Mouse (Mus musculus) hindbrain, embryonic 13.5 days (tissue): ENCODE measurements around the gene Tns3. TPM values are rescaled to one million over a fixed set of nuclear protein-coding genes. Genes with fewer than 3 reads are reported as not detected.

ENCODE experiments used
- ATAC-seq: fragments of 200-750 bp; cut with Nextera tagmentation; 2 replicates; pipeline ENCODE4 v1.8.0; 2017; ENCODE audit warnings: moderate TSS enrichment; ENCODE audit not compliant: low FRiP score
- H3K27ac ChIP-seq: fragments of 300-500 bp; sonication (generic); 2 replicates; pipeline ENCODE4 v1.5.1; 2015; ENCODE audit warnings: inconsistent platforms, mild to moderate bottlenecking, moderate library complexity
- H3K27me3 ChIP-seq: fragments of 300-500 bp; sonication (generic); 2 replicates; pipeline ENCODE4 v1.6.1; 2015; ENCODE audit warnings: mild to moderate bottlenecking, inconsistent platforms
- H3K36me3 ChIP-seq: fragments of 300-500 bp; sonication (generic); 2 replicates; pipeline ENCODE4 v1.6.1; 2015; ENCODE audit warnings: mild to moderate bottlenecking, inconsistent platforms
- H3K4me1 ChIP-seq: fragments of 300-500 bp; sonication (generic); replicated peaks from 2 replicates; pipeline ENCODE4 v1.6.1; 2015; ENCODE audit warnings: inconsistent platforms
- H3K4me2 ChIP-seq: fragments of 300-500 bp; sonication (generic); 2 replicates; pipeline ENCODE4 v1.6.1; 2015; ENCODE audit warnings: inconsistent platforms, mild to moderate bottlenecking, moderate library complexity
- H3K4me3 ChIP-seq: fragments of 300-500 bp; sonication (generic); 2 replicates; pipeline ENCODE4 v1.5.1; 2015; ENCODE audit warnings: mild to moderate bottlenecking, inconsistent platforms
- H3K9ac ChIP-seq: fragments of 300-500 bp; sonication (generic); 2 replicates; pipeline ENCODE4 v1.6.1; 2015; ENCODE audit warnings: mild to moderate bottlenecking, inconsistent platforms
- H3K9me3 ChIP-seq: fragments of 300-500 bp; sonication (generic); 2 replicates; pipeline ENCODE4 v1.6.1; 2016; ENCODE audit warnings: inconsistent platforms
- WGBS: fragments of 180-500 bp; shearing (Covaris S2); methylation state at CpG from one replicate; pipeline ENCODE4 v1.1.7; 2015; 5-methylcytosine and 5-hydroxymethylcytosine counted together
- polyA plus RNA-seq: library from polyadenylated mRNA; unstranded; fragments of >200 nt; fragmentation: Nextera tagmentation; extraction: Ambion mirVana; gene quantifications from 2 replicates; pipeline ENCODE4 v1.2.1, GENCODE M21; 2015

The Tns3 gene
- polyA plus RNA-seq, 1 experiment from 2014 or later: 5.3 TPM

DNA sequence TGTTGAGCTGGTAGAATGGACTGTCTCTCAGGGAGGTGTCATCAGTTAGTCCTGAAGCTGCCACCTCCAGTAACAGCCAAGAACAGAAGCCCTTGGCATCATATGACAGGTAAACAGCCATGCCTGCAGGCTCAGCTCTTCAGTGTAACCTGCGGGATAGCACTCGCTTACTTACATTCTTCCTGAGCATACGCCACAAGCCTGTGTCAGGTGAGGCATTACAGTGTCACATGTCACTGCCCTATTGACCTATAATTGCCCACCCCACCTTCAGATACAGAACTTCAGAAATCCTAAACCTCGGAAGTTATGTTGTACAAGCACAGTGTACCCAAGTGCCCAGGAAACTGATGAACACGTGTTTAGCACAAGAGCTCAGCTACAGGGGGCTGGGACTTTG is 68.7 kb downstream of the Tns3 start:
- no peak for ATAC-seq
- Histone ChIP-seq H3K27me3 (0 out of 2 replicates have a peak, but pooled peaks cover 3% of the 10 kb centered on the region), H3K9ac (no peak overlapping the region), H3K9me3 (no peaks in the 10 kb centered on the region), H3K36me3 (no peaks in the 10 kb centered on the region), H3K4me3 (no peak overlapping the region), H3K4me2 (no peak overlapping the region), H3K27ac (no peak overlapping the region), H3K4me1 (peaks cover 4% of the 10 kb centered on the region; the same call in 1 of the 2 replicates)
- WGBS: 94% methylated on average over 5 of the region's 5 CpGs

DNA sequence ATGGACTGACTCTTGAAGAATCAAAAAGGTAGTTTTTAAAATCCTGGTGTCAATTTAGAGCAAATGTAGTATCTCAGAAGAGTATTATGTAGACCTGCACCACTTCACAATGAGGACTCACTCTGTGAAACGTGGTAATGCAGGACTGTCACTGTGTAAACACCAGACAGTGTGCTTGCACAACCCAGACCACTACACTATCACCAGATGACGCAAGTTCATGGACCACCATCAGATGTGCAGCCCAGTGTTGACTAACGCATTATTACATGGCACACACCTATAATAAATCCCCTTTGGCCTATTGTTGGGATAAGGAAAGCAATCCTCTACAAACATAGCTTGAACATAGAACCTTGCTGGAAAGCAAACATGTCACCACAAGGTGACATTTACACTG is 71.2 kb downstream of the Tns3 start:
- H3K9me3 ChIP-seq: no peaks in the 10 kb centered on the region
- 93% methylated on average over 3 of the region's 3 CpGs for WGBS
- ATAC-seq: no peak
- H3K4me2 ChIP-seq: no peak overlapping the region
- H3K27me3 ChIP-seq: no peaks in the 10 kb centered on the region
- H3K4me1 ChIP-seq: no peaks in the 10 kb centered on the region
- no peaks in the 10 kb centered on the region for H3K36me3 ChIP-seq
- H3K4me3 ChIP-seq: no peak overlapping the region
- H3K27ac ChIP-seq: no peak overlapping the region
- H3K9ac ChIP-seq: no peak overlapping the region

DNA sequence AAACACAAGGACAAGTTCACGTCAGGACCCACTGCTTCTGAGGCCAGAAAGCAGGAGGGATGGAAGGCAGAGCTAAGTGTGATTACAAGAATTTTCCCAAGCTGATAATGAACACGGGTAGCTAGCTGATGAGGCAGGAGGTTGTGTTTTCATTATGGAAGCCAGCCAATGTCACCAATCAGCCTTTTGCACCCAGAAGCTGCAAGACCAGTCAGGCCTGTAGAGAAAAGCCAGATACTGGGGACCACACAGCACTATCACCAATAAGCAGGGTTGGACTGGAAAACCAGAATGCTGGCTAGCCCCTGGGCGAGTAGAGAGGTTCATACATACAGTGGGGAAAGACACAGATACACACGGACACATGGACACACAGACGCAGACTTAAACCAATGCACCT is 73.1 kb downstream of the Tns3 start:
- Histone ChIP-seq H3K4me2 (no peak overlapping the region), H3K4me3 (no peak overlapping the region), H3K9me3 (no peaks in the 10 kb centered on the region), H3K27me3 (no peaks in the 10 kb centered on the region), H3K27ac (no peak overlapping the region), H3K4me1 (0 out of 2 replicates have a peak, but pooled peaks cover 2% of the 10 kb centered on the region), H3K36me3 (no peaks in the 10 kb centered on the region), H3K9ac (no peak overlapping the region)
- WGBS: 92% methylated on average over 5 of the region's 5 CpGs
- no peak for ATAC-seq

- Histone ChIP-seq H3K27me3 (no peaks in the 10 kb centered on the region), H3K4me2 (no peak overlapping the region), H3K36me3 (no peaks in the 10 kb centered on the region), H3K9me3 (no peaks in the 10 kb centered on the region), H3K4me1 (peaks cover 10% of the 10 kb centered on the region), H3K27ac (no peak overlapping the region), H3K9ac (no peak overlapping the region), H3K4me3 (no peak overlapping the region)
- no peak for ATAC-seq
- 73% methylated on average over 9 of the region's 9 CpGs for whole genome bisulfite sequencing
These were observed 75.0 kb downstream of the Tns3 start for GRCm38 (mm10) chr11:8589226-8589905.

GRCm38 (mm10) chr11:8587941-8588340 is 76.4 kb downstream of the Tns3 start:
- no peak overlapping the region for H3K4me3 ChIP-seq
- ATAC-seq: no peak
- no peak overlapping the region for H3K9ac ChIP-seq
- no peaks in the 10 kb centered on the region for H3K36me3 ChIP-seq
- H3K27ac ChIP-seq: no peak overlapping the region
- H3K4me1 ChIP-seq: peaks cover 10% of the 10 kb centered on the region
- H3K9me3 ChIP-seq: no peaks in the 10 kb centered on the region
- H3K4me2 ChIP-seq: no peak overlapping the region
- 87% methylated on average over 3 of the region's 3 CpGs for WGBS
- H3K27me3 ChIP-seq: no peaks in the 10 kb centered on the region

DNA sequence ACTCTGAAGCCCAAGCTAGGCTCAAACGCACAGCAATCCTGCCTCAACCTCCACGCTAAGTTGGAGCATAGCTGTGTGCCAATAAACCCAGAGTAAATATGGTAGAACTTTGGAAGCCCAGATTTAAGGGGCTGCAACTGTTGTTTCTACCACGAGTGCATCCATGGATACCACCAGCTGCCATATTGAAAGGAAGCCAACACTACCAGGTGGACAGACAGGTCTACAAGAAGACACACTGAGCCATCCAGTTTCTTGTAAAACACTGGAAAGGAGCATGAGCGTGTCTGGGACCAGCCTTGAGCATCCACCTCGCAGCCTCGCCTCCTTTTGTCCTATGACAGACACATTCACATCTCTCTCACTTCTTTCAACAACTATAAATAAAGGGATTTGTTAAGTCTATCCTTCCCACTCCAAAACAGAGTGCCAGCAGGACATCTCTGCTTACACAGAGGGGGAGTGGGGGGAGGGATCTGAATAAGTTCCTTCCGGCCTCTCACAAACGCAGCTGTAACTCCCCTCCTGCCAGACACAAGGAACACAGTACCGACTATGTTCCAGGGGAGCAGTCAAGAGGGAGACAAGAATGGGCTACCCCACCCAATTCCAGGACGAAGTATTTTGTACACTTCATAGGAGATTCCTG is 77.2 kb downstream of the Tns3 start:
- H3K4me3 ChIP-seq: no peak overlapping the region
- H3K9me3 ChIP-seq: no peaks in the 10 kb centered on the region
- H3K27ac ChIP-seq: no peak overlapping the region
- H3K27me3 ChIP-seq: no peaks in the 10 kb centered on the region
- 0 out of 2 replicates have a peak, but pooled peaks have one; percentile 10 for ATAC-seq
- H3K4me2 ChIP-seq: no peak overlapping the region
- no peaks in the 10 kb centered on the region for H3K36me3 ChIP-seq
- H3K4me1 ChIP-seq: peaks cover 10% of the 10 kb centered on the region
- 51% methylated on average over 10 of the region's 10 CpGs for WGBS
- no peak overlapping the region for H3K9ac ChIP-seq

GRCm38 (mm10) chr11:8586374-8586773 is 78.0 kb downstream of the Tns3 start:
- no peaks in the 10 kb centered on the region for H3K9me3 ChIP-seq
- WGBS: 83% methylated on average over 2 of the region's 2 CpGs
- H3K9ac ChIP-seq: no peak overlapping the region
- no peak for ATAC-seq
- peaks cover 10% of the 10 kb centered on the region for H3K4me1 ChIP-seq
- H3K36me3 ChIP-seq: no peaks in the 10 kb centered on the region
- no peak overlapping the region for H3K27ac ChIP-seq
- no peaks in the 10 kb centered on the region for H3K27me3 ChIP-seq
- H3K4me2 ChIP-seq: no peak overlapping the region
- no peak overlapping the region for H3K4me3 ChIP-seq

GRCm38 (mm10) chr11:8585686-8586085 is 78.6 kb downstream of the Tns3 start:
- Histone ChIP-seq H3K27ac (no peak overlapping the region), H3K36me3 (no peaks in the 10 kb centered on the region), H3K27me3 (no peaks in the 10 kb centered on the region), H3K4me3 (no peak overlapping the region), H3K9me3 (no peaks in the 10 kb centered on the region), H3K9ac (no peak overlapping the region), H3K4me2 (no peak overlapping the region), H3K4me1 (peaks cover 10% of the 10 kb centered on the region)
- ATAC-seq: no peak
- 81% methylated on average over 3 of the region's 3 CpGs for WGBS

- Histone ChIP-seq H3K9ac (no peak overlapping the region), H3K27ac (no peak overlapping the region), H3K4me3 (no peak overlapping the region), H3K36me3 (no peaks in the 10 kb centered on the region), H3K4me1 (peaks cover 10% of the 10 kb centered on the region), H3K27me3 (no peaks in the 10 kb centered on the region), H3K4me2 (no peak overlapping the region), H3K9me3 (no peaks in the 10 kb centered on the region)
- 39% methylated on average over 1 of the region's 1 CpGs for WGBS
- ATAC-seq: no peak
These were observed 79.4 kb downstream of the Tns3 start for GRCm38 (mm10) chr11:8584925-8585324.

DNA sequence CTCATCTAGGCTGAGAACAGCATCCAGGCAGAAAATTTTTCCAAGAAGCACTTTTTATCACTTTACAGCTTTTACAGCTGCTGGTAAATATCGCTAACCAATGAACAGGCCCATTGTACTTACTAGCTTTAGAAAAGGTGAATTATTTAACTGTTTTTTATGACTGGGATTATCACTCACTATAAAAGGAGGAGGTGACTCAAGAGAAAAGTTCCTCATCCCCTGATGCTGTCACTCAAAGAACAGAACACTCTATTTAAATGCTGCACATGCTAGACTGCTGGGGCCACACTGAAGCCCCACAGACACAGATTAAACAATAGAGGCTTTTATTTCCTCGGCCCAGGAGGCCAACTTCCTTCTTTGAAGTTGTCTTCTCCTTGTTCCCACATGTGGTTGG is 80.0 kb downstream of the Tns3 start:
- ATAC-seq: no peak
- no peak overlapping the region for H3K4me2 ChIP-seq
- H3K27ac ChIP-seq: no peak overlapping the region
- 67% methylated on average over 2 of the region's 2 CpGs for WGBS
- H3K27me3 ChIP-seq: no peaks in the 10 kb centered on the region
- peaks cover 10% of the 10 kb centered on the region for H3K4me1 ChIP-seq
- H3K9me3 ChIP-seq: no peaks in the 10 kb centered on the region
- no peaks in the 10 kb centered on the region for H3K36me3 ChIP-seq
- H3K9ac ChIP-seq: no peak overlapping the region
- no peak overlapping the region for H3K4me3 ChIP-seq

DNA sequence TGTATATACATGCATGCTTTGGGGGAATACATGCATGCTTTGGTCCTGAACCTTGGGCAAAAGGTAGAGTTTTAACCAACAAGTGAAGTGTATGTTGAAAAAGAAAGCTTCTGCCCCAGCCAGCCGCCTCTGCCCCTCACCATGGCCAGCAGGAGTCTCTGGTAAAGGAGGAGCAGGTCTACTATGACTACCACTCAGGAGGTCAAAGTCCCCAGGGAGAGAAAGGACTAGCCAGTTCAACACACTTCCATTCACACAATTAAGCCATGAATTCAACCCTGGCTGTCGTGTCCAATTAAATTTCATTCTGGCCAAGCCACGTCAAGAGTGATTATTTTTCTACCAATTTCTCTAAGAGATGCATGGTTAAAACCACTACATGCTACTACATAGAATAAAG is 81.2 kb downstream of the Tns3 start:
- Histone ChIP-seq H3K4me2 (no peak overlapping the region), H3K4me3 (no peak overlapping the region), H3K27me3 (no peaks in the 10 kb centered on the region), H3K9ac (no peak overlapping the region), H3K9me3 (no peaks in the 10 kb centered on the region), H3K27ac (no peak overlapping the region), H3K36me3 (no peaks in the 10 kb centered on the region), H3K4me1 (peaks cover 10% of the 10 kb centered on the region)
- no peak for ATAC-seq
- 79% methylated on average over 3 of the region's 3 CpGs for WGBS

GRCm38 (mm10) chr11:8582101-8582920 is 82.0 kb downstream of the Tns3 start:
- no peak for ATAC-seq
- H3K27ac ChIP-seq: no peak overlapping the region
- H3K4me2 ChIP-seq: no peak overlapping the region
- H3K9me3 ChIP-seq: no peaks in the 10 kb centered on the region
- no peaks in the 10 kb centered on the region for H3K36me3 ChIP-seq
- no peak overlapping the region for H3K4me3 ChIP-seq
- H3K27me3 ChIP-seq: no peaks in the 10 kb centered on the region
- H3K9ac ChIP-seq: no peak overlapping the region
- 90% methylated on average over 10 of the region's 10 CpGs for WGBS
- peaks cover 10% of the 10 kb centered on the region for H3K4me1 ChIP-seq
